Mouse (Mus musculus): Measurements from ENCODE around the gene Gm20736. TPM values are rescaled to one million over a fixed set of nuclear protein-coding genes. Genes with fewer than 3 reads are reported as not detected.
"Not testable (repeated sequence)": the region's sequence is repeated elsewhere in the genome, so short reads cannot be mapped to it uniquely, and the experiment has no call there.

Gm20736 gene
- not detected for total RNA-seq (2021)
- long read RNA-seq: 0 reads

GRCm38 (mm10) chrY:65377390-65377789 lies at the start of gene Gm20736:
Gene Gm20736, plus strand, starts transcription at chrY:65377690.
- DNase-seq (ENCODE audit: low spot score in 2 of 2): not testable (repeated sequence)

Other genes starting within 250 kb of the Gm20736 start
- gene Gm20924, start 170.2 kb upstream of the Gm20736 start, total RNA-seq (2021): not detected